Mouse (Mus musculus) liver, embryonic 14.5 days (tissue): Measurements from ENCODE around the gene Crb3.

Experiments
- CTCF ChIP-seq: IDR thresholded peaks from 2 replicates; pipeline ENCODE4 v1.5.1; 2016; ENCODE audit warnings: antibody characterized with exemption, low read depth, control low read depth
- EP300 ChIP-seq: IDR thresholded peaks from 2 replicates; pipeline ENCODE4 v1.6.1; 2016; ENCODE audit warnings: antibody characterized with exemption, low read depth

- no peak for TF ChIP-seq EP300
- TF ChIP-seq CTCF, result no peak
Measured at GRCm38 (mm10) chr17:57087049-57087832, 28.3 kb downstream of the Crb3 start, which contains the start of gene Tubb4a.
